Mouse (Mus musculus): ENCODE data around the gene Pdcd2l. TPM values are rescaled to one million over a fixed set of nuclear protein-coding genes. Genes with fewer than 3 reads are reported as not detected.
A peak's percentile ranks its signal among the peaks of the same experiment; 100 is the strongest.

Pdcd2l gene
- total and polyA plus RNA-seq, 2 experiments from 2014 or later = 35.0 to 64.4 TPM

DNA sequence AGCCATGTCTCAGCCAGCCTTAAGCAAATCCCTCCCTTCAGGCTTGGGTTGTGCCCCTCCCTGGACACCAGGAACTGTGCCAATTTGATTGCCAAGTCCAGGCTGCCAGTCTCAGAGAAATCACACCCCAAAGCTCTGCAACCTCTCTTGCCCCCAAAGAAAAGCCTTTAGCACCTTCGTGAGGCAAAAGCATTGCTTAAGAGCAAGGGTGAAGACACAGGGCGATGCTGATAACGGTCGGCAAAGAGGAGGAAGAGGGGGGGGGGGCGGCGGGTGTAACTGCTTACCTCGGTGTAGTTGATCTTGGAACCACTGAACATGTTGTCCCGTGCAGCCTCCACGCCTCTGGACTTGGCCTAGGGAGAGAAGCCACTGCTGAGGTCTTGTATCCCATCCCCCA is 32.2 kb upstream of the Pdcd2l start:
- peak overlapping the region; percentile 84 for H3K4me2 ChIP-seq (ENCODE audit: low read depth, low read length, poor library complexity, severe bottlenecking)
- no peak overlapping the region for H3K27ac ChIP-seq (ENCODE audit: low read depth, low read length)
- DNase-seq (ENCODE audit: low spot score) (no peak), ATAC-seq (ENCODE audit: low FRiP score) (no peak)
- H3K27me3 ChIP-seq (ENCODE audit: insufficient read depth, low read length) = no peaks in the 10 kb centered on the region
- peaks cover 9% of the 10 kb centered on the region; the same call in 1 of the 2 replicates for H3K4me1 ChIP-seq (ENCODE audit: insufficient read depth, low read length)
- H3K36me3 ChIP-seq (ENCODE audit: insufficient read depth, low read length) = peaks cover 25% of the 10 kb centered on the region
- peak overlapping the region; percentile 72 for H3K4me3 ChIP-seq (ENCODE audit: low read depth, low read length)
- 63% methylated on average over 9 of the region's 9 CpGs for WGBS
- H3K9me3 ChIP-seq (ENCODE audit: low read length) = no peaks in the 10 kb centered on the region
- H3K9ac ChIP-seq (replicated peaks; ENCODE audit: low read length, poor library complexity, severe bottlenecking) = 0 out of 2 replicates have a peak overlapping the region, but pooled peaks have one; percentile 70
- no peak for TF ChIP-seq CTCF (IDR thresholded peaks at IDR 0.05)

DNA sequence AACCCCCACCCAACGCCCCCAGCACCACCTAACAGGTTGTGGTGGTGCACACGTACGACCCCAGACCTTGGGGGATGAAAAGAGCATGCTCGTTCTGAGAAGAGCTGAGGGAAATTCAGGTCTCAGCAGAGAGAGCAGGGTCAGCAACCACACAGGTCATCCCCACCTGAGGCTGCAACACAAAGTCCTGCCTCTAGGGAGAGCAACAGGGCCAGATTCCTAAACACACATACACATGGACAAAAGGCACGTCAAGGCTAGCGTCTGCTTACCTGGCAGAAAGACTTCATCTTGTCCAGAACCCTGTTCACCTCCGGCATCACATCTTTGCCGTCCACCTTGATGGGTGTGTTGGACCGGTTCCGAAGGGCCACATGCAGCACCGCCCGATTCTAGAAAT is 30.4 kb upstream of the Pdcd2l start:
- no peak for ATAC-seq (ENCODE audit: low FRiP score)
- H3K36me3 ChIP-seq (ENCODE audit: insufficient read depth, low read length) = peaks cover 37% of the 10 kb centered on the region
- no peaks in the 10 kb centered on the region for H3K9me3 ChIP-seq (ENCODE audit: low read length)
- 90% methylated on average over 12 of the region's 12 CpGs for WGBS
- no peak for DNase-seq (ENCODE audit: low spot score)
- no peak overlapping the region for H3K4me2 ChIP-seq (ENCODE audit: low read depth, low read length, poor library complexity, severe bottlenecking)
- H3K4me3 ChIP-seq (ENCODE audit: low read depth, low read length) = no peak overlapping the region
- peaks cover 9% of the 10 kb centered on the region; the same call in 1 of the 2 replicates for H3K4me1 ChIP-seq (ENCODE audit: insufficient read depth, low read length)
- H3K27me3 ChIP-seq (ENCODE audit: insufficient read depth, low read length) = no peaks in the 10 kb centered on the region
- no peak overlapping the region for H3K27ac ChIP-seq (ENCODE audit: low read depth, low read length)
- TF ChIP-seq CTCF (IDR thresholded peaks at IDR 0.05) = peak; percentile 15; the same call in 1 of the 2 replicates
- H3K9ac ChIP-seq (replicated peaks; ENCODE audit: low read length, poor library complexity, severe bottlenecking) = no peak overlapping the region

DNA sequence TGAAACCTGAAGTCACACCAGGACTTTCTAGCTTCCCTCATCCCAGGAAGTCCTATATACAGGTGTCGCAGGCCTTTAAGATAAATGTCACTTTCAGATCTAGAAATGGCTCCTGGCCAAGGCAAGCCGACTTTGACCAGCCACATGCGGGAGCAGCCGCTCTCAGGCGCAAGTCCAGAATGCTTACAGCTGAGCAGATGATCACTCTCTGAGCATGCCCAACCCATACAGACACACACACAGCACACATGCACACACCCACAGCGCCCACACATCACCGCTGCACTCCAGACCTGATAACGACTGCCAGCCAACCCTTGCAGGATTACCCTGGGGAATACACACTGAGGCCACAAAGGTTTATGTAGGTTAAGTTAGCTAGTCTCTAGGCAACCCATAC is 29.6 kb upstream of the Pdcd2l start:
- DNase-seq (ENCODE audit: low spot score) (no peak), ATAC-seq (ENCODE audit: low FRiP score) (no peak)
- no peak for TF ChIP-seq CTCF (IDR thresholded peaks at IDR 0.05)
- Histone ChIP-seq H3K27me3 (ENCODE audit: insufficient read depth, low read length) (no peaks in the 10 kb centered on the region), H3K4me2 (ENCODE audit: low read depth, low read length, poor library complexity, severe bottlenecking) (no peak overlapping the region), H3K9me3 (ENCODE audit: low read length) (no peaks in the 10 kb centered on the region), H3K27ac (ENCODE audit: low read depth, low read length) (no peak overlapping the region), H3K36me3 (ENCODE audit: insufficient read depth, low read length) (peaks cover 45% of the 10 kb centered on the region), H3K4me1 (ENCODE audit: insufficient read depth, low read length) (peaks cover 9% of the 10 kb centered on the region; the same call in 1 of the 2 replicates), H3K9ac (replicated peaks; ENCODE audit: low read length, poor library complexity, severe bottlenecking) (no peak overlapping the region), H3K4me3 (ENCODE audit: low read depth, low read length) (no peak overlapping the region)
- 81% methylated on average over 8 of the region's 8 CpGs for WGBS

DNA sequence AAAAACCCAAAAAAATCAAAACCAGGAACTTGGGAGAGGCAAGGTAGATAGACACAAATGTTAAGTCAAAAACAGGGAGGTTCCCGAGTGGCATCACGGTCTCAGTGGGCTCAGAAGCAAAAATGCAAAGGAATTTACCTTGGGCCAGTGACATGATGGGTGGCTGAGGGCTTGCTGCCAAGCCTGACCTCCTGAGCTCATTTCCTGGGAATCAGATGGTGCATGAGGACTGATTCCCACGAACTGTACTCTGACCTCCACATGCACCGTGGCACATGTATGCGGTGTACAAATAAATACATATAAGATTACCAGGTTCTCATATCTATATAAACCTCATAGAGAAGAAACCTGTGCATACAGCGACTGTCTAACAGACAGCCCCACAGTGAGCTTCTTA is 27.8 kb upstream of the Pdcd2l start:
- no peak for TF ChIP-seq CTCF (IDR thresholded peaks at IDR 0.05)
- no peaks in the 10 kb centered on the region for H3K27me3 ChIP-seq (ENCODE audit: insufficient read depth, low read length)
- H3K4me1 ChIP-seq (ENCODE audit: insufficient read depth, low read length) = peaks cover 7% of the 10 kb centered on the region; the same call in 1 of the 2 replicates
- no peak overlapping the region for H3K4me3 ChIP-seq (ENCODE audit: low read depth, low read length)
- DNase-seq (ENCODE audit: low spot score) (no peak), ATAC-seq (ENCODE audit: low FRiP score) (no peak)
- H3K27ac ChIP-seq (ENCODE audit: low read depth, low read length) = no peak overlapping the region
- H3K4me2 ChIP-seq (ENCODE audit: low read depth, low read length, poor library complexity, severe bottlenecking) = no peak overlapping the region
- 96% methylated on average over 6 of the region's 6 CpGs for WGBS
- H3K36me3 ChIP-seq (ENCODE audit: insufficient read depth, low read length) = peaks cover 54% of the 10 kb centered on the region
- H3K9me3 ChIP-seq (ENCODE audit: low read length) = no peaks in the 10 kb centered on the region
- H3K9ac ChIP-seq (replicated peaks; ENCODE audit: low read length, poor library complexity, severe bottlenecking) = no peak overlapping the region

DNA sequence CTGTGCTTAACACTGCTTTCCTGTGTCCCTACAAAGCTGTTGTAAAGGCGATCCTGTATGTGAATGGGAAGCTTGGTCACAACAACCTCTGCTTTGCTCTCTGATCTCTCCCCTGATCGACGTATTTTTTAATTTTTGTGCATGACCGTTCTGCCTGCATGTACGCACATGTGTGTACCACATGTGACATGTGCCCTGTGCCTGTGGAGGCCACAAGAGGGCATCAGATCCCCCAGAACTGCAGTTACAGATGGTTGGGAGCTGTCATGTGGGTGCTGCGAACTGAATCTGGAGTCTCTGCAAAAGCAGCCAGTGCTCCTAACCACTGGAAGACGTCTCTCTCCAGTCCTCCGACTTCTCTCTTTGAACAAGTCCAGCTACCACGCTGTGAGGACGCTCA is 25.9 kb upstream of the Pdcd2l start:
- WGBS = 94% methylated on average over 10 of the region's 10 CpGs
- H3K9ac ChIP-seq (replicated peaks; ENCODE audit: low read length, poor library complexity, severe bottlenecking) = no peak overlapping the region
- peaks cover 67% of the 10 kb centered on the region for H3K36me3 ChIP-seq (ENCODE audit: insufficient read depth, low read length)
- no peaks in the 10 kb centered on the region for H3K9me3 ChIP-seq (ENCODE audit: low read length)
- no peak for DNase-seq (ENCODE audit: low spot score)
- ATAC-seq (ENCODE audit: low FRiP score) = no peak
- TF ChIP-seq CTCF (IDR thresholded peaks at IDR 0.05) = peak; percentile 15; the same call in 1 of the 2 replicates
- no peaks in the 10 kb centered on the region for H3K4me1 ChIP-seq (ENCODE audit: insufficient read depth, low read length)
- H3K4me2 ChIP-seq (ENCODE audit: low read depth, low read length, poor library complexity, severe bottlenecking) = no peak overlapping the region
- H3K27ac ChIP-seq (ENCODE audit: low read depth, low read length) = no peak overlapping the region
- no peak overlapping the region for H3K4me3 ChIP-seq (ENCODE audit: low read depth, low read length)
- no peaks in the 10 kb centered on the region for H3K27me3 ChIP-seq (ENCODE audit: insufficient read depth, low read length)

DNA sequence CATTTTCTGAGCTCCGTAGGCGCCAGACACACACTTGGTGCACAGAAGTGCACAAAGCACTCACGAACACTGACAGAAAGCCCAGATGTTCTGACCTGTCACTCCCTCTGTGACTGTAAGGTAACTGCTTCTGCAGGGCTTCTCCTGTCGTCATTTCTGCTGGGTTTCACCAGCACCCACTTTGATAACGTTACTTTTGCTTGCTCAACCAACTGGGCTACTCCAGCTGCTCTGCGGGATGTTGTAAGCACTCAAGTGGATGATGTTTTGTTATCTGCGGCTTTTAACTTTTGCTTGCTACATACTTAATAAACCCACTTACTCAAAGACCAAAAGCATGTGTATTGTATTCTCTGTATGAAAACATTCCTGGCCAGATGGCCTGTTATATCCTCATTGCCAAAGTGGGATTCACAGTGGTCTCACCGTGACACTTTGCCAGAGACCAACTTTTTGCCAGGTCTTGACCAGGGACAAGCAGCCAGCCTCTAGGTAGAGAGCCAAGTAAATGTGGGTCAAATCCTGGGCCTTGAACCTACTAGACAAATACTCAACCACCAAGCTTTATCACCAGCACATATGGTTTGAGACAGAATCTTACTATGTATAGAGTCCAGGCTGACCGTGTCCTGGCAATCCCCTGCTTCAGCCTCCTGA is 25.3 kb upstream of the Pdcd2l start:
- no peak overlapping the region for H3K27ac ChIP-seq (ENCODE audit: low read depth, low read length)
- no peak overlapping the region for H3K4me3 ChIP-seq (ENCODE audit: low read depth, low read length)
- H3K27me3 ChIP-seq (ENCODE audit: insufficient read depth, low read length) = no peaks in the 10 kb centered on the region
- H3K4me2 ChIP-seq (ENCODE audit: low read depth, low read length, poor library complexity, severe bottlenecking) = no peak overlapping the region
- peaks cover 63% of the 10 kb centered on the region for H3K36me3 ChIP-seq (ENCODE audit: insufficient read depth, low read length)
- ATAC-seq (ENCODE audit: low FRiP score) = no peak
- 92% methylated on average over 9 of the region's 9 CpGs for WGBS
- no peak for TF ChIP-seq CTCF (IDR thresholded peaks at IDR 0.05)
- no peaks in the 10 kb centered on the region for H3K4me1 ChIP-seq (ENCODE audit: insufficient read depth, low read length)
- DNase-seq (ENCODE audit: low spot score) = no peak
- no peak overlapping the region for H3K9ac ChIP-seq (replicated peaks; ENCODE audit: low read length, poor library complexity, severe bottlenecking)
- no peaks in the 10 kb centered on the region for H3K9me3 ChIP-seq (ENCODE audit: low read length)

Measured in midbrain, postnatal 0 days (tissue).